Mouse (Mus musculus) ES-Bruce4 (cell line): ENCODE data around the gene C3. TPM values are rescaled to one million over a fixed set of nuclear protein-coding genes. Genes with fewer than 3 reads are reported as not detected.

Experiments used
- H3K27ac ChIP-seq: 2 replicates; pipeline ENCODE4 v1.5.1; 2012; ENCODE audit warnings: low read length, inconsistent platforms; ENCODE audit not compliant: insufficient read depth
- H3K27me3 ChIP-seq: 2 replicates; pipeline ENCODE4 v1.6.1; 2012; ENCODE audit warnings: mild to moderate bottlenecking, low read length, inconsistent platforms; ENCODE audit not compliant: control insufficient read depth, poor library complexity, insufficient read depth, severe bottlenecking
- H3K36me3 ChIP-seq: 2 replicates; pipeline ENCODE4 v1.6.1; 2012; ENCODE audit warnings: inconsistent platforms, mild to moderate bottlenecking, low read length, moderate library complexity; ENCODE audit not compliant: control insufficient read depth, poor library complexity, insufficient read depth, severe bottlenecking
- H3K4me1 ChIP-seq: one replicate; pipeline ENCODE4 v1.8.1; 2011; ENCODE audit warnings: low read length; ENCODE audit not compliant: control insufficient read depth, insufficient read depth
- H3K4me3 ChIP-seq: 2 replicates; pipeline ENCODE4 v1.5.1; 2011; ENCODE audit warnings: low read depth, mild to moderate bottlenecking, low read length
- H3K9ac ChIP-seq: 2 replicates; pipeline ENCODE4 v1.6.1; 2012; ENCODE audit warnings: low read depth, mild to moderate bottlenecking, inconsistent platforms; ENCODE audit not compliant: poor library complexity, severe bottlenecking
- H3K9me3 ChIP-seq: replicated peaks from 2 replicates; pipeline ENCODE4 v1.6.1; 2012; ENCODE audit warnings: mild to moderate bottlenecking, low read length, inconsistent platforms; ENCODE audit not compliant: control insufficient read depth, poor library complexity, insufficient read depth, severe bottlenecking
- CTCF ChIP-seq: IDR thresholded peaks from one replicate; pipeline ENCODE4 v1.8.1; 2011; ENCODE audit warnings: low read depth, low read length
- EP300 ChIP-seq: IDR thresholded peaks from 2 replicates; pipeline ENCODE4 v1.6.1; 2011; ENCODE audit warnings: low read depth, low read length; ENCODE audit not compliant: insufficient read depth
- POLR2A ChIP-seq: IDR thresholded peaks from one replicate; pipeline ENCODE4 v1.8.1; 2011; ENCODE audit warnings: low read length; ENCODE audit not compliant: insufficient read depth
- polyA plus RNA-seq: library from polyadenylated mRNA; stranded (reverse); fragments of >200 nt; gene quantifications from 2 replicates; pipeline ENCODE4 v1.2.4, GENCODE M21; 2011; ENCODE audit warnings: low read depth; ENCODE audit not compliant: missing spikeins, insufficient read depth, insufficient read length

Gene C3
- polyA plus RNA-seq, 1 experiment = 0.94 TPM

DNA sequence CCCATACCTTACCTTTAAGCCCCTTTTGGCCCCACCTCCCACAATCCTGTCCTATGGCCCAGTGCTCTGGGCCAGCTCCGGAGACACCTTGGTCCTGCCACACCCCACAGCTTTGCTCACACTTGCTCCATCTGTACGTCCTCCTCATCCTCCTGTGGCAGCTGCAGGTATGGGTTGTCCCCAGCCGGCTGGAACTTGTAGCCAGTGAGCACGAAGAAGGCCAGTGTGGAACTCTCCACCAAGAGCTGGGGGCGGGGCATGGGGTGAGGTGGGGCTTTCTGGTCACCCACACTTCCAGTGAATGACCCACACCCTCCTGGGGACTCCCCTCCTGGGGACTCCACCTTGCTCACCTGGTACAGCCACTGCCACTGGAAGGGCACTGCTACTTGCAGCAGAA is 7.9 kb upstream of the C3 start:
- H3K4me1 ChIP-seq = no peaks in the 10 kb centered on the region
- H3K9me3 ChIP-seq = no peaks in the 10 kb centered on the region
- no peaks in the 10 kb centered on the region for H3K27me3 ChIP-seq
- H3K4me3 ChIP-seq = no peak overlapping the region
- TF ChIP-seq POLR2A = no peak
- no peak for TF ChIP-seq EP300
- no peak for TF ChIP-seq CTCF
- no peak overlapping the region for H3K9ac ChIP-seq
- no peak overlapping the region for H3K27ac ChIP-seq
- no peaks in the 10 kb centered on the region for H3K36me3 ChIP-seq

DNA sequence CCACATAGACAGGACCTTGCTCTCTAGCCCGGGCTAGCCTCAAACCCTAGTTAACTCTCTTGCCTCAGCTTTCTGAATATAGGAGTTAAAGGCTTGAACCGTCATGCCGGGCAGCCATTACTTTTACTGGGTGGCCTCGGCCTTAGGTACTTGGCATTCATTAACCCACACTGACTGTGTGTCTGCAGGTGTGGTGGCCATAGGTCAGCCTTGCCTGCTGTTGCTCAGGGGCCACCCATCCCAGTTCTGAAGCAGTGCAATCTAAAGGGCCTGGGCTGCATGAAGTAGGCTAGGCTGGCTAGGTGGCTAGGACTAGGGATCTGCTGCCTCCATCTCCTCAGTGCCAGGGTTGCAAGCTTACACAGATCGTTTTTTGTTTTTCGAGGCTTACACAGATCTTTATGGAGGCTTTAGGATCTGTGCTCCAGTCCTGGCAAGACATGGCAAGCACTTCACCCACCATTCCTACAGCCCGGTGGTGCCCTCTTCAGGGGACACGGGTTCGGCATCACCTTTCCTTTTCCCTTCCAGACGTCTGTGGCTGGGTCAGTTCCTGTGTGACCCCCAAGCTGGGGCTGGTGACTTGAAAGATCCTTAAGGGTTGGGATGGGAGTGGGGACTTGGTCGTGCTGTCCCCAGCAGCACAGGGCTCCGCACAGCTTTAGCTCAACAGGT is 6.5 kb upstream of the C3 start:
- Histone ChIP-seq H3K36me3 (no peaks in the 10 kb centered on the region), H3K27ac (no peak overlapping the region), H3K27me3 (no peaks in the 10 kb centered on the region), H3K4me3 (no peak overlapping the region), H3K4me1 (no peaks in the 10 kb centered on the region), H3K9ac (no peak overlapping the region), H3K9me3 (no peaks in the 10 kb centered on the region)
- TF ChIP-seq CTCF (peak; percentile 8), EP300 (no peak), POLR2A (no peak)

DNA sequence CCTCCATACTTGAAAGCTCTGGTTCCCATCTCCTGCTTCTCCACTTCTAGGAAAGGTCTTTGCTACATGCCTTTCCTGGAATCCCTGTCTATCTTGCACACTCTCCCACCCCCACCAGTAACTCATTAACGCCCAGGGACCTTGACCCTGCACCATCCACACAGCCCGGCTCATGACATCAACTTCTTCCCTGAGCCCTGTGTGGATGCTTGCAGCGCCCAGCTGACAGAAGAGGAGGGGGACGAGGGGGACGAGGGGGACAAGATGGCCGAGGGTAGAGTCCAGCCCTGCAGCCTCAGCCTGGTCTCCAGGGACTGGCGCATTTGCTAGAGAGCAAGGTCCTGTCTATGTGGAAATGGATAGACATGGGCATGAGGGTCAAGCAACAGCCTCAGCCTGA is 5.1 kb upstream of the C3 start:
- H3K4me3 ChIP-seq = no peak overlapping the region
- no peaks in the 10 kb centered on the region for H3K4me1 ChIP-seq
- no peak for TF ChIP-seq CTCF
- TF ChIP-seq POLR2A = no peak
- TF ChIP-seq EP300 = no peak
- H3K36me3 ChIP-seq = no peaks in the 10 kb centered on the region
- no peak overlapping the region for H3K9ac ChIP-seq
- no peaks in the 10 kb centered on the region for H3K9me3 ChIP-seq
- H3K27me3 ChIP-seq = no peaks in the 10 kb centered on the region
- no peak overlapping the region for H3K27ac ChIP-seq

DNA sequence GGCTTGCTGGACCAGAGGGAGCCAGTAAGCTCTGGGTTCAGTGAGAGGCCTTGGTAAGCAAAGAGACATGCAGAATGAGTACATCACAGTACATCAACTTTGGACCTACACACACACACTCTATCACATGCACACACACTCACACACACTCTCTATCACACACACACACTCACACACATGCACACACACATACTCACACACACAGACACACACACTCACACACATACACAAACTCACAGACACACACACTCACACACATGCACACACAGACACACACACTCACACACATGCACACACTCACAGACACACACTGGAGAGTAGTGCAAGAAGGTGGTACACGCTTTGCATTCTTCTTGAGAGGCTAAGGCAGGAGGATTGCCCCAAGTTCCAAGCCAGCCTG is 4.3 kb upstream of the C3 start:
- TF ChIP-seq EP300 = no peak
- TF ChIP-seq POLR2A = no peak
- no peak for TF ChIP-seq CTCF
- Histone ChIP-seq H3K27ac (no peak overlapping the region), H3K4me1 (no peaks in the 10 kb centered on the region), H3K9ac (no peak overlapping the region), H3K36me3 (no peaks in the 10 kb centered on the region), H3K9me3 (no peaks in the 10 kb centered on the region), H3K4me3 (no peak overlapping the region), H3K27me3 (no peaks in the 10 kb centered on the region)

DNA sequence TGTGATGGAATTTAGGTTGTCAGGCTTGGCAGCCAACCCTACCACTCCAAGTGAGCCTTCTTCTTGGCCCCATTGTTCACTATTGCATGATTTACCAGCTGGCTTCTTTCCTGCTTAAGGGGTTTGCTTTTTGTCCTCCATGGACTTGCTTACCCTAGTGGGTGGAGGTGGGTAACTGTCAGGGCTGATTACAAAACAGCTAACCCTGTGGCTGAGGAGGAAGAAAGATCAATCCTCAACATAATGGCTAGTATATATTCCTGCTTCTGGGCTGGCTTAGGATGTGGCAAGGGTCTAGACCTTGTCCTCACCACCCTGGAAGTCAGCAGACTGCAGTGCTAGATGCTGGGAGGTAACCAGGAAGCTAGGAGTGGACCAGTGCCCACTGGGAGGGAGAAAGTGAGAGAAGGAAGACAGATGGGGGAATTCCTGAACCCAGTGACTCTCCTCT is 3.4 kb upstream of the C3 start:
- H3K4me3 ChIP-seq = no peak overlapping the region
- H3K27ac ChIP-seq = no peak overlapping the region
- no peaks in the 10 kb centered on the region for H3K27me3 ChIP-seq
- H3K9ac ChIP-seq = no peak overlapping the region
- H3K4me1 ChIP-seq = no peaks in the 10 kb centered on the region
- H3K9me3 ChIP-seq = no peaks in the 10 kb centered on the region
- no peaks in the 10 kb centered on the region for H3K36me3 ChIP-seq
- TF ChIP-seq CTCF = no peak
- TF ChIP-seq EP300 = no peak
- TF ChIP-seq POLR2A = no peak

DNA sequence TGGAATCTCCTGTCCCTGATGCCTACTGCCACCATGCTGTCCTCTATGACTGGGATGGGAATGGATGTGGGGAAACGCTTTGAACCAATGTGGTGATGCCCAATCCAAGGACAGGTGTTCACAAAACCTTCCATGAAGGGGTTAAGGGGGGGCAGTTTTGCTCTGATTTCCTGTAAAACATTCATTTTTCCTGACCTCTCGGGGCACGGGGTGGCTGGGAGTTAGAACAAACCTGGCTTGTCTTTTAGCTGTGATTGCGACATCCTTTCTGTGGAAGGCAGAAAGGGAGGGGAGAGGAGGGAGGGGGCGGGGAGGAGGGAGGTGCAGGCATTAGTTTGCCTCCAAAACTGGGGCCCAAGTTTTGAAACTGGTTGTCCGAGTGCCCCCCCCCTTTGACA is 2.8 kb upstream of the C3 start:
- no peaks in the 10 kb centered on the region for H3K27me3 ChIP-seq
- no peaks in the 10 kb centered on the region for H3K36me3 ChIP-seq
- no peak overlapping the region for H3K27ac ChIP-seq
- no peak overlapping the region for H3K4me3 ChIP-seq
- TF ChIP-seq POLR2A = no peak
- no peak for TF ChIP-seq EP300
- no peak overlapping the region for H3K9ac ChIP-seq
- H3K4me1 ChIP-seq = no peaks in the 10 kb centered on the region
- no peaks in the 10 kb centered on the region for H3K9me3 ChIP-seq
